Mouse (Mus musculus): Measurements from ENCODE around the gene Pacsin3. TPM values are rescaled to one million over a fixed set of nuclear protein-coding genes. Genes with fewer than 3 reads are reported as not detected.
"Not testable (repeated sequence)": the region's sequence is repeated elsewhere in the genome, so short reads cannot be mapped to it uniquely, and the experiment has no call there.

Gene Pacsin3
- polyA plus RNA-seq (2015; fragmentation: Nextera tagmentation; extraction: Ambion mirVana): 15.8 and 18.2 TPM in 2 replicates

GRCm38 (mm10) chr2:91255661-91256150, at the start of gene Pacsin3:
Gene Pacsin3, plus strand, starts transcription at chr2:91255954.
- ATAC-seq (ENCODE audit: insufficient read depth): no peak
- 1% methylated on average over 27 of the region's 27 CpGs for WGBS (ENCODE audit: insufficient replicate concordance)
- Histone ChIP-seq H3K27ac (replicated peaks) (peak within 1 kb of the TSS; percentile 51; the same call in 1 of the 2 replicates), H3K27me3 (peaks cover 95% of the 10 kb centered on the region), H3K4me2 (peak within 1 kb of the TSS; percentile 65), H3K9ac (peak within 1 kb of the TSS; percentile 39; the same call in 1 of the 2 replicates), H3K4me3 (replicated peaks) (peak within 1 kb of the TSS; percentile 59), H3K36me3 (replicated peaks) (no peaks in the 10 kb centered on the region), H3K4me1 (replicated peaks) (peaks cover 19% of the 10 kb centered on the region), H3K9me3 (replicated peaks) (no peaks in the 10 kb centered on the region)

DNA sequence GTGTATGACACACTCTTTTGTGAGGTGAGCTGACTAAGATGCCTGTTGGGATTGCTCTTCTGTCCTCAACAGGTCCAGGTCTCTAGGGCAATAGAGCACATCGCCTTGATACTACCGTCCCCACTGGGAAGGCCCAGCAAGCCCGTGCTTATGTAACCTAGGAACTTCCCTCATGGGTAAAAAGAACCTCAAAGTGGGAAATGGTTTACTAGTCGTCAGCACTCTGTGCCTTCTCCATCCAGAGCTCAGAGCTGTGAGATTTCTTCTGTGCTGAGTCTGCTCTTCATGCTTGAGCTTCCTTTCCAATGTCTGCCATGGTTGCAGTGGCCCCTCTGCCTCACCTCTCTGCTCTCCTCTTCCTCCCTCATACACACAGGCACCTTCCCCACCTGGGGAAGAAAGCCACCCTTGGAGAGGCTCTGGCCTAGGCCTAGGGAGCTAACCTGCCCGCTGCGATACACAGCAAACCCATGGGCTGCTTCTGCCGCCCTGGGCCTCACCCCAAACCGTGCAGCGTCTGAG, 49.4 kb upstream of the Pacsin3 start:
- Histone ChIP-seq H3K4me2 (no peak overlapping the region), H3K9me3 (replicated peaks) (no peaks in the 10 kb centered on the region), H3K4me3 (replicated peaks) (no peak overlapping the region), H3K9ac (no peak overlapping the region), H3K27ac (replicated peaks) (peak overlapping the region; percentile 43; the same call in 1 of the 2 replicates), H3K36me3 (replicated peaks) (peaks cover 45% of the 10 kb centered on the region), H3K4me1 (replicated peaks) (peaks cover 19% of the 10 kb centered on the region), H3K27me3 (no peaks in the 10 kb centered on the region)
- no peak for ATAC-seq (ENCODE audit: insufficient read depth)
- 63% methylated on average over 9 of the region's 9 CpGs for WGBS (ENCODE audit: insufficient replicate concordance)

GRCm38 (mm10) chr2:91213311-91213710, 42.4 kb upstream of the Pacsin3 start:
- no peaks in the 10 kb centered on the region for H3K9me3 ChIP-seq (replicated peaks)
- no peak overlapping the region for H3K27ac ChIP-seq (replicated peaks)
- H3K4me3 ChIP-seq (replicated peaks): no peak overlapping the region
- H3K9ac ChIP-seq: no peak overlapping the region
- H3K27me3 ChIP-seq: no peaks in the 10 kb centered on the region
- H3K4me1 ChIP-seq (replicated peaks): 0 out of 2 replicates have a peak, but pooled peaks cover 2% of the 10 kb centered on the region
- no peak for ATAC-seq (ENCODE audit: insufficient read depth)
- H3K4me2 ChIP-seq: no peak overlapping the region
- H3K36me3 ChIP-seq (replicated peaks): peaks cover 52% of the 10 kb centered on the region

GRCm38 (mm10) chr2:91217032-91217431, 38.7 kb upstream of the Pacsin3 start:
- Histone ChIP-seq H3K4me1 (replicated peaks) (0 out of 2 replicates have a peak, but pooled peaks cover 2% of the 10 kb centered on the region), H3K4me3 (replicated peaks) (no peak overlapping the region), H3K4me2 (no peak overlapping the region), H3K27me3 (no peaks in the 10 kb centered on the region), H3K9me3 (replicated peaks) (no peaks in the 10 kb centered on the region), H3K36me3 (replicated peaks) (peaks cover 19% of the 10 kb centered on the region), H3K27ac (replicated peaks) (no peak overlapping the region), H3K9ac (no peak overlapping the region)
- WGBS (ENCODE audit: insufficient replicate concordance): 56% methylated on average over 4 of the region's 4 CpGs
- ATAC-seq (ENCODE audit: insufficient read depth): no peak

- ATAC-seq (ENCODE audit: insufficient read depth): no peak
- 96% methylated on average over 3 of the region's 3 CpGs for WGBS (ENCODE audit: insufficient replicate concordance)
Measured at GRCm38 (mm10) chr2:91220501-91220900, 35.3 kb upstream of the Pacsin3 start.

DNA sequence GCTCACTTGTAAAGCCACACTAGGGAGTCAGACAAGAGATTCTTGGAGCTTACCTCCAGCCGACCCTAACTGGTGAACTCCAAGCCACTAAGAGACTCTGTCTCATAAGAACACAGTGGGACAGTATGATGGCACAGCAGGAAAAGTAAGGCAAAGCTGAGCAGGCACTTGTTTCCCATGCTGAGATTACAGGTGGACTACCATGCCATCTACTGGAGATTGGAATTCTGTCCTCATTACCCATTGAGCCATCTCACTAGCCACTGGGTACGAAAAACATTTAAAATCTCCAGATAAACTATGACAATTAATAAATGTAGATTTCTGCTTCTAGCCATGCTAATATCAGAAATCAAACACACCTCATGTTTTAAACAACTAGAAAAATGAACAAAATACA, 32.1 kb upstream of the Pacsin3 start:
- H3K4me3 ChIP-seq (replicated peaks): no peak overlapping the region
- H3K27ac ChIP-seq (replicated peaks): no peak overlapping the region
- no peaks in the 10 kb centered on the region for H3K36me3 ChIP-seq (replicated peaks)
- 66% methylated on average over 2 of the region's 2 CpGs for WGBS (ENCODE audit: insufficient replicate concordance)
- no peak overlapping the region for H3K4me2 ChIP-seq
- H3K4me1 ChIP-seq (replicated peaks): no peaks in the 10 kb centered on the region
- H3K9ac ChIP-seq: no peak overlapping the region
- ATAC-seq (ENCODE audit: insufficient read depth): no peak
- no peaks in the 10 kb centered on the region for H3K27me3 ChIP-seq
- H3K9me3 ChIP-seq (replicated peaks): no peaks in the 10 kb centered on the region

More at GRCm38 (mm10) chr2:91220501-91220900, 35.3 kb upstream of the Pacsin3 start:
- H3K4me3 ChIP-seq (replicated peaks): no peak overlapping the region
- H3K9ac ChIP-seq: no peak overlapping the region
- no peaks in the 10 kb centered on the region for H3K27me3 ChIP-seq
- H3K9me3 ChIP-seq (replicated peaks): no peaks in the 10 kb centered on the region
- H3K36me3 ChIP-seq (replicated peaks): no peaks in the 10 kb centered on the region; the same call in 1 of the 2 replicates
- no peak overlapping the region for H3K27ac ChIP-seq (replicated peaks)
- 0 out of 2 replicates have a peak, but pooled peaks cover 2% of the 10 kb centered on the region for H3K4me1 ChIP-seq (replicated peaks)
- no peak overlapping the region for H3K4me2 ChIP-seq

DNA sequence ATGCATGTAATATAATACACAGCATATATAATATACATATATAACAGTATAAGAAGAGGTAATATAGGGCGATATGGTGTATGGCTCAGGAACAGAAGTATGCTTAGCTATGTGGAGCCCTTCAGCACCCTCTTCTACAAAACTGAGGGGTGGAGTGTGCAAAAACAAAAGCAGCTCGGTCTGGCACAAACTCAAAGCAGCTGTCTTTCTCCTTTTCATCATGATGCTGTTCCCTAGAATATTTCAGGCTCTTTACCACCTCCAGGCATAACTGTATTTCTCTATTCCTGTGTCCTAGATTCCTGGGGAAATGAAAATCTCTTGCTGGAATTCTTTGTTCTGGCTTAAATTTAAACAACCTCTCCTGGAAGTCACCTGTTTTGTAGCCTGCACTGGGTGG, 26.0 kb upstream of the Pacsin3 start:
- H3K4me3 ChIP-seq (replicated peaks): no peak overlapping the region
- H3K4me1 ChIP-seq (replicated peaks): no peaks in the 10 kb centered on the region
- no peak overlapping the region for H3K9ac ChIP-seq
- no peak overlapping the region for H3K27ac ChIP-seq (replicated peaks)
- no peaks in the 10 kb centered on the region for H3K36me3 ChIP-seq (replicated peaks)
- ATAC-seq (ENCODE audit: insufficient read depth): no peak
- WGBS (ENCODE audit: insufficient replicate concordance): 67% methylated on average over 2 of the region's 2 CpGs
- no peaks in the 10 kb centered on the region for H3K9me3 ChIP-seq (replicated peaks)
- H3K4me2 ChIP-seq: no peak overlapping the region
- H3K27me3 ChIP-seq: no peaks in the 10 kb centered on the region

GRCm38 (mm10) chr2:91236601-91237510, 18.9 kb upstream of the Pacsin3 start, which contains the start of gene Ddb2:
Gene Ddb2, minus strand, starts transcription at chr2:91236982.
- peak; percentile 98 for ATAC-seq (ENCODE audit: insufficient read depth)
- WGBS (ENCODE audit: insufficient replicate concordance): under 1% methylated on average over 48 of the region's 48 CpGs

DNA sequence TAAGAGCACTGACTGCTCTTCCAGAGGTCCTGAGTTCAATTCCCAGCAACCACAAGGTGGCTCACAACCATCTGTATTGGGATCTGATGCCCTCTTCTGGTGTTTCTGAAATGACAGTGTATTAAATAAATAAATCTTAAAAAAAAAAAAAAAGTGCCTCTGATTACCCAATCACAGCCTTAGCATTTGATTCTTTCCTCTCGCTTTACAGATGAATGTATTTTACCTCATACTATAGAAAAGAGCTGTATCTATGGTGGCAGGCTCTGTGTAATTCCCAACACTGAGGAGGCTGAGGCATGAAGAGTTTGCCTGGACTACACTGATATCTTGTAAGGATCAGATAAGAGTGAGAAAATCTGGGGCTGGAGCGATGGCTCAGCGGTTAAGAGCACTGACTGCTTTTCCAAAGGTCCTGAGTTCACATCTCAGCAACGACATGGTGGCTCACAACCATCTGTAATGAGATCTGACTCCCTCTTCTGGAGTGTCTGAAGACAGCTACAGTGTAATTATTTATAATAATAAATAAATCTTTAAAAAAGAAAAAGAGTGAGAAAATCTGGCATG, 18.2 kb upstream of the Pacsin3 start:
- Histone ChIP-seq H3K4me2 (peak overlapping the region; percentile 97), H3K9ac (peak overlapping the region; percentile 72; the same call in 1 of the 2 replicates), H3K4me1 (replicated peaks) (peaks cover 31% of the 10 kb centered on the region), H3K27ac (replicated peaks) (peak overlapping the region; percentile 96), H3K4me3 (replicated peaks) (peak overlapping the region; percentile 70)
- ATAC-seq (ENCODE audit: insufficient read depth): peak; percentile 27
- H3K27me3 ChIP-seq; H3K9me3 ChIP-seq (replicated peaks); H3K36me3 ChIP-seq (replicated peaks): not testable (repeated sequence)
- WGBS (ENCODE audit: insufficient replicate concordance): 16% methylated on average over 4 of the region's 4 CpGs

More at GRCm38 (mm10) chr2:91236601-91237510, 18.9 kb upstream of the Pacsin3 start, which contains the start of gene Ddb2:
- H3K4me3 ChIP-seq (replicated peaks): peak within 1 kb of the TSS; percentile 70
- H3K27ac ChIP-seq (replicated peaks): peak within 1 kb of the TSS; percentile 96
- peaks cover 23% of the 10 kb centered on the region for H3K4me1 ChIP-seq (replicated peaks)
- no peaks in the 10 kb centered on the region for H3K9me3 ChIP-seq (replicated peaks)
- H3K36me3 ChIP-seq (replicated peaks): no peaks in the 10 kb centered on the region
- H3K9ac ChIP-seq: peak within 1 kb of the TSS; percentile 72
- peak within 1 kb of the TSS; percentile 97 for H3K4me2 ChIP-seq
- H3K27me3 ChIP-seq: no peaks in the 10 kb centered on the region

DNA sequence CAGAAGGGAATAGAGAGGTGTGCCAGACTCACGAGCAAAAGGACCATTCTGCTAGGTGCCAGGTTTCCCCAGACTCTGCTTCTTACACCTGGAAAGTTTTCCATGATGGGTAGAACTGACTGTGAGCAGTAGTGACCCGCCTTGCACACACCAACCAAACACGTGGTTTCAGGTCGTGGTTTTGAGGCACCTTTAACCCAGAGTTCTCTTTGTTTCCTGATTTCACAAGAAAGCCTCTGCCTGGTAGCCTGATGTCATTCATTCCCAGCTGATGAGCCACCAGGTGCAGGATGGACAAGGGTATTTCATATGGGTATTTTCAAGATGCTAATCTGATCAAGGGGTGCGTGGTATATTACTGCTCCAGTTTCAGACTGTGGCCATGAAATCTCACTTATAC, 13.2 kb upstream of the Pacsin3 start:
- peak; percentile 37; the same call in 1 of the 2 replicates for ATAC-seq (ENCODE audit: insufficient read depth)
- H3K27ac ChIP-seq (replicated peaks): peak overlapping the region; percentile 30; the same call in 1 of the 2 replicates
- H3K9me3 ChIP-seq (replicated peaks): no peaks in the 10 kb centered on the region
- WGBS (ENCODE audit: insufficient replicate concordance): 28% methylated on average over 5 of the region's 5 CpGs
- H3K36me3 ChIP-seq (replicated peaks): no peaks in the 10 kb centered on the region
- peaks cover 43% of the 10 kb centered on the region for H3K4me1 ChIP-seq (replicated peaks)
- no peak overlapping the region for H3K4me2 ChIP-seq
- no peak overlapping the region for H3K4me3 ChIP-seq (replicated peaks)
- no peak overlapping the region for H3K9ac ChIP-seq
- no peaks in the 10 kb centered on the region for H3K27me3 ChIP-seq

- no peaks in the 10 kb centered on the region for H3K36me3 ChIP-seq (replicated peaks)
- H3K27me3 ChIP-seq: no peaks in the 10 kb centered on the region
- no peaks in the 10 kb centered on the region for H3K9me3 ChIP-seq (replicated peaks)
- no peak overlapping the region for H3K27ac ChIP-seq (replicated peaks)
- H3K4me3 ChIP-seq (replicated peaks): no peak overlapping the region
- no peak overlapping the region for H3K9ac ChIP-seq
- 74% methylated on average over 3 of the region's 3 CpGs for WGBS (ENCODE audit: insufficient replicate concordance)
- H3K4me2 ChIP-seq: no peak overlapping the region
- H3K4me1 ChIP-seq (replicated peaks): peaks cover 38% of the 10 kb centered on the region
- no peak for ATAC-seq (ENCODE audit: insufficient read depth)
Measured at GRCm38 (mm10) chr2:91243416-91243815, 12.3 kb upstream of the Pacsin3 start.
